Mouse (Mus musculus): ENCODE measurements at regions not wholly inside any gene's neighbourhood (a gene's known extent, or its start where the extent isn't known, plus 50 kb on each side); places are given as distances from the start of the nearest gene placed in this dataset.

DNA sequence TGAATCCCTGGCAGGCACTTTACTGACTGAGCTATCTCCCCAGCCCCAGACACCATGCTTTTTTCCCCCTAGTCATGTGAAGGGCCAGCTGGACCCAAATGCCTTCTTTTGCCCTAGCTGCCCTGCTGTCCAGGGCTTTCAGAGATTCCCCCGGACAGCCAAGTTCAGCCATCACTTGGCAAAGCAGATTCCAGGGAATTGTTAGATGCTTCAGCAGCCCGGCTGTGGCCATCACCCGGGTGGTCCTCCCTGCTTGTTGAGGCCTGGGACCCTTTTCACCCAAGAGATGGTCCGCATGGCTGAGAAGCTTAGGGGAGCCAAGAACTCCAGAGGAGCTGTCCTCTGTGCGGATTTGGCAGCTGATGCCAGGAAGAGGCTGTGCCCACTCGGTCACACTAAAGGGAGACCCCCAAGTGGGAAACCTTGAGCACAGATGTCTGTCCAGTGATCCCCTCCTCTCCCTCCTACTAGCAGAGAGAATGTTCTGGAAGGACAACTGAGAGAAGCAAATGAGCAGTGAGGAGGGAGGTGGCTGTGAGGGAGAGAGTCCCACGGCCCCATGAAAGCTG, 61.8 kb upstream of the Gli2 start:
- peak; percentile 27 to 52 for DNase-seq

DNA sequence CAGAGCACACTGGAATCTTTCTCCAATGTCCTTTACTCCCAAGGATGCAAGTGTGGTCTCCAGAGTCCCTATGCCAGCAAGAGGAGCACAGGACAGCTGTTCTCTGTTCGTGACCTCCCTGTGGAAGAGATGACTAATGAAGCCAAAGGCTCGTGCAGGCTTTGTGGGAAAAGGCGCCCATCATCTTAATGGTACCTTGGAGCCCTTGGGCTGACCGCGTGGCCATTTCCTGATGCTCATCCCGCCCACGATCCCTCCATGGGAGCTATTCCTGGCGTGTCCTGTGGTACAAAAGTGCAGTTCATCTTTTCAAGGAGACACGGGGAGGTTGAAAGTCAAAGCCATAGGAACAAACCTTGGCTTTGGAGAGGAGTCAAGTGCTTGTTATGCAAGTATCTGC, 55.2 kb upstream of the Gli2 start:
- DNase-seq = no peak

DNA sequence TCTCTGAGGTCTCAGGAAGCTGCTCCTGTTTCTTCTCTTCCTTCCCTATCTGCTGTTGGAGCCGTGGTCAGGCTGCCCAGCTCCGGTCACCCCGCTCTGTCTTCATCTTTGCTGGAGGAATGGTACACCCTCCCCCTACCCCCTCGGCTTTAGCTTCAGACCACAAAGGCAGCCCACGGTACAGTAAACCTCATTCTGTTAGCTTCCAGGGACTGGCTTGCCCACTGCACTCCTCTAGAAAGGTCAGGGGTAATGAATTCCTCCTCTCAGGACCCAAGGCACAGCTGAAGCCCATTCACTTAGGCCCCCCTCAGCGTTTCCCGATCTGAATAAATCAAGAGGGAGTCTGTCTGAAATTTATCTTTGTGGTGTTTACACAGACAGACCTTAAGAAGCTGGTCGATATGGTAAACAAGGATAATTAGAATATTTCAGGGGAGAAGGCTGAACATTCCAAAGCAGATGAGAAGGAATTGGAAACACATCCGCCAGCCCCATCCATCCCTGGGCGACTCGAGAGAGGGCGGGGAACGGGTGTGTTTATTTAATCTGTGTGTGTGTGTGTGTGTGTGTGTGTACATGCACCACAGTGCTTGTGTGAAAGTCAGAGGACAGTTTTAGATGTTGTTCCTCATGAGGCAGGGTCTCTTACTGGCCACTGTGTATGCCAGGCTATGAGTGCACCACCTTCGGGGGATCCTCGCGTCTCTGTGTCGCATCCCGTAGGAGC, 53.0 kb upstream of the Gli2 start:
- DNase-seq = no peak

All from cerebellum, postnatal 10 days (tissue).